Mouse (Mus musculus): ENCODE data around the gene Rnf227. TPM values are rescaled to one million over a fixed set of nuclear protein-coding genes. Genes with fewer than 3 reads are reported as not detected.
"Not testable (repeated sequence)": the region's sequence is repeated elsewhere in the genome, so short reads cannot be mapped to it uniquely, and the experiment has no call there.

Rnf227 gene
- polyA plus RNA-seq, 1 experiment from 2014 or later, result 222 TPM

DNA sequence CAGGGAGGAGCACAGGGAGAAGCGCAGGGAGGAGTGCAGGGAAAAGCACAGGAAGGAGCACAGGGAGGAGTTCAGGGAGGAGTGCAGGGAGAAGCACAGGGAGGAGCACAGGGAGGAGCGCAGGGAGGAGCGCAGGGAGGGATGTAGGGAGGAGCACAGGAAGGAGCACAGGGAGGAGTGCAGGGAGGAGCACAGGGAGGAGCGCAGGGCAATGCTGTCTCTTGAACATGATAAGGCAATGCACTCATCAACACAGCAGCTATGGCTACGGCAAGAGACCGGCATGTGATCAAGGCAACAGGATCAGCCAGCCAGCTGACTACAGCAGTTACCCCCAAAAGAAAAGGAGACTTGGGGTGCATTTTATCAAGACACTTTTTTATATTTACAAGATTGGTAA is 23.9 kb upstream of the Rnf227 start:
- H3K27ac ChIP-seq (replicated peaks; ENCODE audit: low read depth, low read length), result no peak overlapping the region
- DNase-seq, result no peak
- H3K4me1 ChIP-seq (ENCODE audit: control insufficient read depth, insufficient read depth, low read length), result no peaks in the 10 kb centered on the region
- no peak overlapping the region for H3K9ac ChIP-seq (replicated peaks; ENCODE audit: low read length)
- H3K4me2 ChIP-seq (ENCODE audit: low read length), result no peak overlapping the region
- H3K9me3 ChIP-seq (ENCODE audit: control insufficient read depth, low read length), result no peaks in the 10 kb centered on the region
- peaks cover 54% of the 10 kb centered on the region for H3K36me3 ChIP-seq (ENCODE audit: control insufficient read depth, insufficient read depth, low read length)
- 98% methylated on average over 6 of the region's 6 CpGs for WGBS
- ATAC-seq (ENCODE audit: low FRiP score, low TSS enrichment), result no peak
- H3K27me3 ChIP-seq (ENCODE audit: control insufficient read depth, insufficient read depth, low read length), result no peaks in the 10 kb centered on the region
- H3K4me3 ChIP-seq (replicated peaks; ENCODE audit: low read depth, low read length), result no peak overlapping the region

DNA sequence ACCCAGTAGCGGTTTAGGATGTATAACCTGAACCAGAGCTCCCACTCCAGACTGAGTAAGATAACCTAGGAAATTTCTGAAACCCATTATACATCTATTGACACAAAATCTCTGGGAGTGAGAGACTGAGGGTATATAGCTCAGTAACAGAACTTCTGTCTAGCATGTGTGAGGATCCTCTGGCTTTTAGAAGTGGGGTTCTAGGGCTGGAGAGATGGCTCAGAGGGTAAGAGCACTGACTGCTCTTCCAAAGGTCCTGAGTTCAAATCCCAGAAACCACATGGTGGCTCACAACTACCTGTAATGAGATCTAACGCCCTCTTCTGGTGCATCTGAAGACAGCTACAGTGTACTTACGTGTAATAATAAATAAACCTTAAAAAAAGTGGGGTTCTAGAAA is 22.3 kb upstream of the Rnf227 start:
- H3K4me2 ChIP-seq (ENCODE audit: low read length); H3K9ac ChIP-seq (replicated peaks; ENCODE audit: low read length); H3K9me3 ChIP-seq (ENCODE audit: control insufficient read depth, low read length); H3K4me3 ChIP-seq (replicated peaks; ENCODE audit: low read depth, low read length); DNase-seq; ATAC-seq (ENCODE audit: low FRiP score, low TSS enrichment); H3K27me3 ChIP-seq (ENCODE audit: control insufficient read depth, insufficient read depth, low read length); H3K27ac ChIP-seq (replicated peaks; ENCODE audit: low read depth, low read length): not testable (repeated sequence)
- 88% methylated on average over 3 of the region's 3 CpGs for WGBS
- H3K4me1 ChIP-seq (ENCODE audit: control insufficient read depth, insufficient read depth, low read length), result peaks cover 11% of the 10 kb centered on the region
- H3K36me3 ChIP-seq (ENCODE audit: control insufficient read depth, insufficient read depth, low read length), result peaks cover 54% of the 10 kb centered on the region

- H3K4me2 ChIP-seq (ENCODE audit: low read length), result peak overlapping the region; percentile 77
- H3K27me3 ChIP-seq (ENCODE audit: control insufficient read depth, insufficient read depth, low read length), result no peaks in the 10 kb centered on the region
- no peak overlapping the region for H3K27ac ChIP-seq (replicated peaks; ENCODE audit: low read depth, low read length)
Observed at GRCm38 (mm10) chr11:69321580-69321979, 18.7 kb upstream of the Rnf227 start.

DNA sequence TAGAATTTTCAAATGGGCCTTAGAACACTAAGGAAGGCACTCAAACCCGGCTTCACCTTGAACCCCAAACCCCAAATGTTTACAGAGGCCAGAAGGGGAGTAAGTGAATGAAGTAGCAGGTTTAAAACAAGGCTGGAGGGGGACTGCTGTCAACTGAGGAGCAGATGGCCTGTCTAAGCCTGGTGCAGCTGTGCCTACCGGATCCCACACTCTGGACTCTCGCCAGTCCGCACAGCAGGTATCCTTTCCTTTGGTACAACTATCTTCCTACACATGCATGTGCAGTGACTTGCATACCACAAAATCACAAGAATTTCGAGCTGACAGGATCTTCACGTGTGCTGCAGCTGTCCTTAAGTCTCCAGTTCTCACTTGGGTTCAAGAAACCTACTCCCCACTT is 18.3 kb upstream of the Rnf227 start:
- ATAC-seq (ENCODE audit: low FRiP score, low TSS enrichment), result no peak
- Histone ChIP-seq H3K4me2 (ENCODE audit: low read length) (peak overlapping the region; percentile 77), H3K9me3 (ENCODE audit: control insufficient read depth, low read length) (no peaks in the 10 kb centered on the region), H3K27ac (replicated peaks; ENCODE audit: low read depth, low read length) (no peak overlapping the region), H3K27me3 (ENCODE audit: control insufficient read depth, insufficient read depth, low read length) (peaks cover 3% of the 10 kb centered on the region), H3K4me1 (ENCODE audit: control insufficient read depth, insufficient read depth, low read length) (peaks cover 26% of the 10 kb centered on the region), H3K36me3 (ENCODE audit: control insufficient read depth, insufficient read depth, low read length) (peaks cover 33% of the 10 kb centered on the region), H3K9ac (replicated peaks; ENCODE audit: low read length) (peak overlapping the region; percentile 55; the same call in 1 of the 2 replicates), H3K4me3 (replicated peaks; ENCODE audit: low read depth, low read length) (no peak overlapping the region; the same call in 1 of the 2 replicates)
- 59% methylated on average over 6 of the region's 6 CpGs for WGBS
- DNase-seq, result peak; percentile 32

More at GRCm38 (mm10) chr11:69321580-69321979, 18.7 kb upstream of the Rnf227 start:
- peaks cover 21% of the 10 kb centered on the region for H3K4me1 ChIP-seq (ENCODE audit: control insufficient read depth, insufficient read depth, low read length)
- WGBS, result 90% methylated on average over 6 of the region's 6 CpGs
- no peak overlapping the region for H3K4me3 ChIP-seq (replicated peaks; ENCODE audit: low read depth, low read length)
- no peak for DNase-seq
- H3K9me3 ChIP-seq (ENCODE audit: control insufficient read depth, low read length), result no peaks in the 10 kb centered on the region
- H3K9ac ChIP-seq (replicated peaks; ENCODE audit: low read length), result peak overlapping the region; percentile 55; the same call in 1 of the 2 replicates
- peaks cover 35% of the 10 kb centered on the region for H3K36me3 ChIP-seq (ENCODE audit: control insufficient read depth, insufficient read depth, low read length)
- ATAC-seq (ENCODE audit: low FRiP score, low TSS enrichment), result no peak

DNA sequence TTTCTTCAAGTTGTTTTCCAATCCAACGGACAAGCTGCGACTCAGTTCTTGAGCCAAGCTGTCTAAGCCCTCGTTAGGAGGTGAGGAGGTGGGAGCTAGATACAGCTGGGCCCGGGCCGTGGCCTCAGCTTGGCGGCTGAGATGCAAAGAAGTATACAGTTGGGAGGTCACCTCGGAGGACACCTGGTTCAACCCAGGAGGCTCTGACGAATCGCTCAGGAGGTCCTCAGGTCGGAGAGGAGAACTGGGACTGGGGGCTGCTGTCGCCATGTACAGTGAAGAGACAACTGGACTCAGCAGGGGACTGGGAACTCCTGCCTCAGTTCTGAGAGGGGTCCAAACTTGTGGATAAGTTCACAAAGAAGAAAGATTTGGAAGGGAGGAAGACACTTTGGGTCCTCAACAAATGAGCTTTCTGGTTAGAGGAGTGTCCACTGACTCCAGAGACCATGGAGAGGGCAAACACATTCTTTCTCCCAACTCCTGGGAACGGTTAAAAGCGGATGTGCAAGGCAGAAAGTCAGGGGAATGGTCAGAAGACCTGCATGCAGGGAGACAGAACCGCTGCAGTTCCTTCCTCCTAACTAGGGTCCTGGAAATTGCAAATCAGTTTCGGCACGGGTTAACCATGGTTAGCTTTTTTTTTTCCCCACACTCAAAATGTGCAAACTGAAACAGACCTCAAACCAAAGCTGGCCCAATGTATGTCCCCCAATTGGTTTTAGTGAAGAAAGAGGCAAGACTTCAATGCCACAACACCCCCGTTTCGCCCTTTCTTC is 17.4 kb upstream of the Rnf227 start:
- Histone ChIP-seq H3K27me3 (ENCODE audit: control insufficient read depth, insufficient read depth, low read length) (peaks cover 9% of the 10 kb centered on the region), H3K36me3 (ENCODE audit: control insufficient read depth, insufficient read depth, low read length) (peaks cover 24% of the 10 kb centered on the region), H3K4me1 (ENCODE audit: control insufficient read depth, insufficient read depth, low read length) (peaks cover 26% of the 10 kb centered on the region), H3K4me3 (replicated peaks; ENCODE audit: low read depth, low read length) (peak overlapping the region; percentile 60), H3K9me3 (ENCODE audit: control insufficient read depth, low read length) (no peaks in the 10 kb centered on the region), H3K27ac (replicated peaks; ENCODE audit: low read depth, low read length) (peak overlapping the region; percentile 85), H3K9ac (replicated peaks; ENCODE audit: low read length) (peak overlapping the region; percentile 55), H3K4me2 (ENCODE audit: low read length) (peak overlapping the region; percentile 77)
- WGBS, result 21% methylated on average over 18 of the region's 18 CpGs
- peak; percentile 2 for DNase-seq
- no peak for ATAC-seq (ENCODE audit: low FRiP score, low TSS enrichment)

- Histone ChIP-seq H3K4me3 (replicated peaks; ENCODE audit: low read depth, low read length) (peak within 1 kb of the TSS; percentile 60), H3K27me3 (ENCODE audit: control insufficient read depth, insufficient read depth, low read length) (peaks cover 12% of the 10 kb centered on the region), H3K27ac (replicated peaks; ENCODE audit: low read depth, low read length) (peak within 1 kb of the TSS; percentile 85), H3K9ac (replicated peaks; ENCODE audit: low read length) (peak within 1 kb of the TSS; percentile 67), H3K9me3 (ENCODE audit: control insufficient read depth, low read length) (no peaks in the 10 kb centered on the region), H3K4me1 (ENCODE audit: control insufficient read depth, insufficient read depth, low read length) (peaks cover 26% of the 10 kb centered on the region), H3K4me2 (ENCODE audit: low read length) (peak within 1 kb of the TSS; percentile 81), H3K36me3 (ENCODE audit: control insufficient read depth, insufficient read depth, low read length) (peaks cover 17% of the 10 kb centered on the region)
- DNase-seq (peak; percentile 99), ATAC-seq (ENCODE audit: low FRiP score, low TSS enrichment) (peak; percentile 93)
- WGBS, result 0% methylated on average over 30 of the region's 30 CpGs
Observed at GRCm38 (mm10) chr11:69323667-69324111, 16.6 kb upstream of the Rnf227 start, which contains the start of the genes Cntrob and Trappc1. Gene Cntrob, minus strand, starts transcription at chr11:69323775. Gene Trappc1, plus strand, starts transcription at chr11:69323980.

DNA sequence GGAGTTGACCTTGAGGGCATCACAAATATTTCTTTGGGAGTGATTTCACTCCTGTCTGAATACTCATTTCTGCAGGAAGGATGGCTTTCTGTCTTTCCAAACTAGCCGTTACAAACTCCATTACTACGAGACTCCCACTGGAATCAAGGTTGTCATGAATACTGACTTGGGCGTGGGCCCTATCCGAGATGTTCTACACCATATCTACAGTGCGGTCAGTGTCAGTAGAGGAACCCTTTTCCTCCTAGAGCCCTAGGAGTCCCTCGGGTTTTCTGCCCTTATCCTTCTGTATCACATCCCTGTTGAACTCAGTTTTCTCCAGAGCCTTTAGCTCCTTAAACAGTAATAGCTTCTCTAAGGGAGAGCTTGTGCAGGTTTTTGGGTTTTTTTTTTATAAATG is 15.5 kb upstream of the Rnf227 start:
- Histone ChIP-seq H3K9ac (replicated peaks; ENCODE audit: low read length) (no peak overlapping the region), H3K27me3 (ENCODE audit: control insufficient read depth, insufficient read depth, low read length) (peaks cover 12% of the 10 kb centered on the region)

DNA sequence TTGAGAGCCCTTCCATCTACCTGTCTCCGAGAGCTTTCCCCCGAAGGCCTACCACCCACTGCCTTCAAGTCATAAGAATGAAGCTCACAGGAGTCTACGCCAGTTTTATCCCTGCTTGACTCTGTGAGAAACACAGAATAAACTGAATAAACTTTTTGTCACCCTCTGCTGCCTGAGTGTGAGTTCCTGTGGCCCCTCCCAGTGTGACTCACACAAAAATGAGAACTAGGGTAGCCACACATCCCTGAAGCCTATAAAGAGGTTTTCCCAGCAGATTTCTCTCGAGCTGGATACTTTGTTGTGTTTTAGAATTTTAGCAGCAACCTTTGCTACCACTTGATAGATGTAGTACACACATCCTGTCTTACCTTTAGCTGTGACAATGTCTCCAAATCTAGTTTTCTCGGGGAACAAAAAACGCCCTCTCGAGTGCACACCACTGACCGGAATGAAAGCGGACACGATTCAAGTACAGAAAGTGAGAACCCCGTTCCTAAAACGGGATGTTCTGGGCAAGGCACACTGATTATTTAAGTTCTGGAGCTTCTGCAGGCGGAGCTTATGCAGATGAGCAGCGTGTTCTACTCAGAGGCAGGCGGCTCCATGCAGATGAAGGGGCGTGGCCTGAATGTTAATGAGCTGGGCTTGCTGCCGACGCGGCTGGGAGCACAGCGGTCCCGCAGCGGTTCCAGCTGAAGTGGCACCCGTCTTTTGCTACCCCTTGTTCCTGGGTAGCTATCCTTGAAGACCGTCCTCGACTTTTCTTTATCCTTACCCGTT is 14.4 kb upstream of the Rnf227 start, which contains the start of gene Kcnab3:
Kcnab3 (plus strand) TSS at position 631 of the 780 bp plus-strand sequence.
- H3K36me3 ChIP-seq (ENCODE audit: control insufficient read depth, insufficient read depth, low read length), result 0 out of 2 replicates have a peak, but pooled peaks cover 3% of the 10 kb centered on the region
- H3K9me3 ChIP-seq (ENCODE audit: control insufficient read depth, low read length), result no peaks in the 10 kb centered on the region
- peaks cover 26% of the 10 kb centered on the region for H3K4me1 ChIP-seq (ENCODE audit: control insufficient read depth, insufficient read depth, low read length)
- WGBS, result 12% methylated on average over 26 of the region's 26 CpGs
- H3K27ac ChIP-seq (replicated peaks; ENCODE audit: low read depth, low read length), result no peak within 1 kb of the TSS
- peaks cover 12% of the 10 kb centered on the region for H3K27me3 ChIP-seq (ENCODE audit: control insufficient read depth, insufficient read depth, low read length)
- peak within 1 kb of the TSS; percentile 49 for H3K4me3 ChIP-seq (replicated peaks; ENCODE audit: low read depth, low read length)
- H3K9ac ChIP-seq (replicated peaks; ENCODE audit: low read length), result peak within 1 kb of the TSS; percentile 64
- peak; percentile 93 for DNase-seq
- peak; percentile 77; the same call in 1 of the 2 replicates for ATAC-seq (ENCODE audit: low FRiP score, low TSS enrichment)
- H3K4me2 ChIP-seq (ENCODE audit: low read length), result peak within 1 kb of the TSS; percentile 90

More for the DNA sequence above, 15.5 kb upstream of the Rnf227 start:
- Histone ChIP-seq H3K9me3 (ENCODE audit: control insufficient read depth, low read length) (no peaks in the 10 kb centered on the region), H3K36me3 (ENCODE audit: control insufficient read depth, insufficient read depth, low read length) (peaks cover 12% of the 10 kb centered on the region), H3K27ac (replicated peaks; ENCODE audit: low read depth, low read length) (no peak overlapping the region), H3K4me2 (ENCODE audit: low read length) (peak overlapping the region; percentile 81), H3K4me3 (replicated peaks; ENCODE audit: low read depth, low read length) (peak overlapping the region; percentile 60), H3K4me1 (ENCODE audit: control insufficient read depth, insufficient read depth, low read length) (peaks cover 26% of the 10 kb centered on the region)
- DNase-seq (no peak), ATAC-seq (ENCODE audit: low FRiP score, low TSS enrichment) (no peak)
- WGBS, result 82% methylated on average over 6 of the region's 6 CpGs
